In the genomic region with DNA sequence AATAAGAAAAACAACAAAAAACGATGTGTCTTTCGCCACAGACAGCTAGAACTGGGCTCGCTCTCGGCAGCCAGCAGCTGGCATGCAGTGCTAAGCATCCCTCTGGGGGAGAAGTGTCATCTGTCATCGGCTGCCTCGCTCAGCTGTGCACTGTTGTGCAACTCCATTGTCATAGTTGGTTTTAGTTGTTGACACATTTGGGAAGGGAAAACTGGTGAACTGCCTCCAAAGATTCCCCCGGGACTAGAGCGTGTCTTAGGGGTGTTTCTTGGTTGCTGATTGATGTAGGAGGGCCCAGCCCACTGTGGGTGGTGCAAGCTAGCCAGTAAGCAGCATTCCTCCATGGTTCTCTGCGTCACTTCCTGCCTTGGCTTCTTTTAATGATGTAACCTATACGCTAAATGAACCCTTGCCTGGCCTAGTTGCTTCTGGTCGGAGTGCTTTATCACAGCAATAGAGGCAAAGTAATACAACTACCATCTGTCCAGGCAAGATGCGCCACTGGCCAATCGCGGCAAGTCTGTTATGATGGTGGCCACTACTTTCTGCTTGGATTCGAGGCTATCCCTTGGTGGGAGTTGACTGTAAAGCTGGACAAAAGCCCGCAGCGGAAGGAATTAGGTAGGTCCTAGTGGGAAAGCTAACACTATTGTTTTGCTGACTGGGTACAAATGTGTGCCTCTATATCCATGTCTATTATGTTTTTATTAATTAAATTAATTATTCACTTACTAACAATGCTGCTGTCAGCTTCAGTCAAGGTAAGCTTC, we compare ENCODE assay signal across 8 mouse cellular contexts. TPM values are rescaled to one million over a fixed set of nuclear protein-coding genes. Genes with fewer than 3 reads are reported as not detected.
DNase-seq lines count a peak whose midpoint lies in the region; ATAC-seq and TF ChIP-seq lines count a peak whose summit lies in the region.

No protein-coding gene starts in this region.

- ATAC-seq in neural tube, embryonic 15.5 days (ENCODE audit: low FRiP score) = peak; percentile 59
- no peak for ATAC-seq in forebrain, embryonic 11.5 days (replicated peaks; ENCODE audit: low FRiP score)

- H3K27me3 ChIP-seq in thymus, adult 2 months (ENCODE audit: control insufficient read depth, insufficient read depth, low read length) = no peaks in the 10 kb centered on the region
- no peaks in the 10 kb centered on the region for H3K27me3 ChIP-seq in limb, embryonic 10.5 days (ENCODE audit: low read depth, poor library complexity, severe bottlenecking)
- H3K27me3 ChIP-seq in neural tube, embryonic 15.5 days (replicated peaks) = no peaks in the 10 kb centered on the region
- H3K27me3 ChIP-seq in forebrain, embryonic 11.5 days (ENCODE audit: control insufficient read depth, insufficient read depth, low read length) = no peaks in the 10 kb centered on the region

- H3K36me3 ChIP-seq in thymus, adult 2 months (ENCODE audit: control insufficient read depth, insufficient read depth, low read length) = peaks cover 75% of the 10 kb centered on the region
- H3K36me3 ChIP-seq in limb, embryonic 10.5 days = no peaks in the 10 kb centered on the region
- no peaks in the 10 kb centered on the region for H3K36me3 ChIP-seq in neural tube, embryonic 15.5 days
- no peaks in the 10 kb centered on the region for H3K36me3 ChIP-seq in forebrain, embryonic 11.5 days (ENCODE audit: control insufficient read depth, insufficient read depth, low read length)

- intact Hi-C loops in heart, postnatal 10 days (cut with DNase I) = no loop called here

- H3K4me3 ChIP-seq in thymus, adult 2 months (ENCODE audit: control insufficient read depth, insufficient read depth, low read length) = no peak overlapping the region
- H3K4me3 ChIP-seq in limb, embryonic 10.5 days = no peak overlapping the region
- H3K4me3 ChIP-seq in neural tube, embryonic 15.5 days (replicated peaks) = 0 out of 2 replicates have a peak overlapping the region, but pooled peaks have one; percentile 6
- H3K4me3 ChIP-seq in forebrain, embryonic 11.5 days (ENCODE audit: low read depth, low read length) = no peak overlapping the region

- TF ChIP-seq CTCF in thymus, adult 2 months (IDR thresholded peaks at IDR 0.05; ENCODE audit: borderline replicate concordance, control insufficient read depth, extremely low read depth, insufficient read depth, low read length, poor library complexity) = no peak

- no peaks in the 10 kb centered on the region for H3K9me3 ChIP-seq in limb, embryonic 10.5 days (replicated peaks)
- no peaks in the 10 kb centered on the region for H3K9me3 ChIP-seq in neural tube, embryonic 15.5 days (replicated peaks)
- no peaks in the 10 kb centered on the region for H3K9me3 ChIP-seq in forebrain, embryonic 11.5 days (ENCODE audit: control insufficient read depth, low read length)

- peak overlapping the region; percentile 38 for H3K4me2 ChIP-seq in neural tube, embryonic 15.5 days
- H3K4me2 ChIP-seq in forebrain, embryonic 11.5 days (ENCODE audit: low read depth, low read length, severe bottlenecking) = no peak overlapping the region

- H3K27ac ChIP-seq in thymus, adult 2 months (ENCODE audit: control insufficient read depth, insufficient read depth, low read length) = peak overlapping the region; percentile 72
- peak overlapping the region; percentile 68 for H3K27ac ChIP-seq in limb, embryonic 10.5 days
- H3K27ac ChIP-seq in neural tube, embryonic 15.5 days (replicated peaks) = peak overlapping the region; percentile 58
- H3K27ac ChIP-seq in forebrain, embryonic 11.5 days (ENCODE audit: low read depth, low read length) = no peak overlapping the region

- no peak for TF ChIP-seq POLR2A in thymus, adult 2 months (IDR thresholded peaks at IDR 0.05; ENCODE audit: control insufficient read depth, extremely low read depth, insufficient read depth, low read length, poor library complexity)

- DNase-seq in thymus, adult 2 months = no peak
- no peak for DNase-seq in thymus, adult 18-20 months
- peak; percentile 50 for DNase-seq in embryo, embryonic 10.5 days (ENCODE audit: low spot score)
- peak; percentile 73 to 78 for DNase-seq in heart, postnatal 10 days
- no peak for DNase-seq in limb, embryonic 10.5 days (ENCODE audit: low spot score)
- DNase-seq in spleen, postnatal 10 days (ENCODE audit: low spot score in 2 of 2) = no peak
- DNase-seq in forebrain, embryonic 11.5 days (ENCODE audit: low spot score) = no peak

- H3K9ac ChIP-seq in neural tube, embryonic 15.5 days (replicated peaks) = no peak overlapping the region
- H3K9ac ChIP-seq in forebrain, embryonic 11.5 days (ENCODE audit: low read length) = no peak overlapping the region

- peaks cover 28% of the 10 kb centered on the region for H3K4me1 ChIP-seq in thymus, adult 2 months (replicated peaks; ENCODE audit: control insufficient read depth, insufficient read depth, low read length)
- H3K4me1 ChIP-seq in limb, embryonic 10.5 days = peaks cover 30% of the 10 kb centered on the region
- peaks cover 14% of the 10 kb centered on the region for H3K4me1 ChIP-seq in neural tube, embryonic 15.5 days
- H3K4me1 ChIP-seq in forebrain, embryonic 11.5 days (replicated peaks; ENCODE audit: control insufficient read depth, insufficient read depth, low read length) = no peaks in the 10 kb centered on the region; the same call in 1 of the 2 replicates

- 67% methylated on average over 17 of the region's 17 CpGs for WGBS in thymus, adult 2 months
- WGBS in limb, embryonic 10.5 days = 82% methylated on average over 17 of the region's 17 CpGs
- WGBS in neural tube, embryonic 15.5 days = 44% methylated on average over 17 of the region's 17 CpGs
- 79% methylated on average over 17 of the region's 17 CpGs for WGBS in forebrain, embryonic 11.5 days

RNA-seq across cellular contexts. Expression of a gene that starts 11.2 kb away (rescaled TPM):
- polyA plus RNA-seq in thymus, adult 2 months (2012; rRNA removed) = 589 and 601 TPM in 2 replicates
- 10 to 100 TPM; 49.5 to 50.5 TPM for total RNA-seq in heart, postnatal 10 days (2021)
- 1.0 and 1.8 TPM in 2 replicates for polyA plus RNA-seq in limb, embryonic 10.5 days (2016; fragmentation: Nextera tagmentation; extraction: Ambion mirVana)
- polyA plus RNA-seq in neural tube, embryonic 15.5 days (2015; fragmentation: Nextera tagmentation; extraction: Ambion mirVana) = 18.3 and 67.6 TPM in 2 replicates
- 3.7 and 4.0 TPM in 2 replicates for polyA plus RNA-seq in forebrain, embryonic 11.5 days (2014; fragmentation: Nextera tagmentation; extraction: Ambion mirVana)

RNA-seq across cellular contexts. Expression of a gene that starts 53.0 kb away (rescaled TPM):
- polyA plus RNA-seq in thymus, adult 2 months (2012; rRNA removed) = 8.2 and 8.3 TPM in 2 replicates
- total RNA-seq in heart, postnatal 10 days (2021) = 10 to 100 TPM in 1 of 2 experiments, 1 to 10 TPM in 1; 7.3 to 11.1 TPM
- 0.85 and 1.4 TPM in 2 replicates for polyA plus RNA-seq in limb, embryonic 10.5 days (2016; fragmentation: Nextera tagmentation; extraction: Ambion mirVana)
- 1.0 and 1.3 TPM in 2 replicates for polyA plus RNA-seq in neural tube, embryonic 15.5 days (2015; fragmentation: Nextera tagmentation; extraction: Ambion mirVana)
- polyA plus RNA-seq in forebrain, embryonic 11.5 days (2014; fragmentation: Nextera tagmentation; extraction: Ambion mirVana) = 0.75 and 0.88 TPM in 2 replicates

Comparison
In these comparisons a context has a peak if more than half of its experiments do, and no peak if none do; other contexts are left out.
1. DNase-seq: peak in embryo, embryonic 10.5 days (single experiment) and heart, postnatal 10 days (2 of 2); none in thymus, adult 2 months (single experiment), thymus, adult 18-20 months (0 of 2), limb, embryonic 10.5 days (single experiment), spleen, postnatal 10 days (0 of 2) and forebrain, embryonic 11.5 days (single experiment).